Mouse (Mus musculus) urinary bladder, postnatal 10 days (tissue): Measurements from ENCODE around the gene Uchl4.
"Not testable (repeated sequence)": the region's sequence is repeated elsewhere in the genome, so short reads cannot be mapped to it uniquely, and the experiment has no call there.

Experiments
- DNase-seq: peaks from one replicate; pipeline ENCODE4 v3.0.0; 2022; ENCODE audit warnings: low spot score

Uchl4 gene

GRCm38 (mm10) chr9:64234768-64235435 is at the start of gene Uchl4:
Gene Uchl4 (plus strand): TSS chr9:64235201.
- no peak for DNase-seq

- no peak for DNase-seq
Measured at GRCm38 (mm10) chr9:64193879-64194278, 41.1 kb upstream of the Uchl4 start.

GRCm38 (mm10) chr9:64195554-64195953 is 39.4 kb upstream of the Uchl4 start:
- DNase-seq: no peak

- DNase-seq: no peak
Measured at GRCm38 (mm10) chr9:64197524-64197923, 37.5 kb upstream of the Uchl4 start.

- no peak for DNase-seq
Measured at GRCm38 (mm10) chr9:64198068-64198762, 36.8 kb upstream of the Uchl4 start.

- DNase-seq: not testable (repeated sequence)
Measured at GRCm38 (mm10) chr9:64198763-64199418, 36.1 kb upstream of the Uchl4 start.

- DNase-seq: no peak
Measured at GRCm38 (mm10) chr9:64199897-64200296, 35.1 kb upstream of the Uchl4 start.

GRCm38 (mm10) chr9:64202331-64202730 is 32.7 kb upstream of the Uchl4 start:
- no peak for DNase-seq

- DNase-seq: no peak
Measured at GRCm38 (mm10) chr9:64202866-64203265, 32.1 kb upstream of the Uchl4 start.

- DNase-seq: no peak
Measured at GRCm38 (mm10) chr9:64207509-64208084, 27.4 kb upstream of the Uchl4 start.

GRCm38 (mm10) chr9:64214452-64214851 is 20.5 kb upstream of the Uchl4 start:
- no peak for DNase-seq

GRCm38 (mm10) chr9:64216090-64216489 is 18.9 kb upstream of the Uchl4 start:
- no peak for DNase-seq

GRCm38 (mm10) chr9:64216641-64217040 is 18.4 kb upstream of the Uchl4 start:
- DNase-seq: no peak

- no peak for DNase-seq
Measured at GRCm38 (mm10) chr9:64217887-64218286, 17.1 kb upstream of the Uchl4 start.

GRCm38 (mm10) chr9:64219305-64219704 is 15.7 kb upstream of the Uchl4 start:
- no peak for DNase-seq

GRCm38 (mm10) chr9:64219772-64220420 is 15.1 kb upstream of the Uchl4 start:
- DNase-seq: no peak

- DNase-seq: no peak
Measured at GRCm38 (mm10) chr9:64220603-64221002, 14.4 kb upstream of the Uchl4 start.

GRCm38 (mm10) chr9:64221480-64221879 is 13.5 kb upstream of the Uchl4 start:
- no peak for DNase-seq

GRCm38 (mm10) chr9:64222098-64222497 is 12.9 kb upstream of the Uchl4 start:
- no peak for DNase-seq

- no peak for DNase-seq
Measured at GRCm38 (mm10) chr9:64225805-64226204, 9.2 kb upstream of the Uchl4 start.

GRCm38 (mm10) chr9:64227736-64228135 is 7.3 kb upstream of the Uchl4 start:
- DNase-seq: no peak

- no peak for DNase-seq
Measured at GRCm38 (mm10) chr9:64228972-64229371, 6.0 kb upstream of the Uchl4 start.
